Mouse (Mus musculus): ENCODE results near the gene Yju2. TPM values are rescaled to one million over a fixed set of nuclear protein-coding genes. Genes with fewer than 3 reads are reported as not detected.

The Yju2 gene
- total and polyA plus RNA-seq, 3 experiments, result 10.7 to 14.4 (median 12.9) TPM

GRCm38 (mm10) chr17:55969966-55970891 lies 11.3 kb downstream of the Yju2 start, which contains the start of gene Shd:
Gene Shd, plus strand, starts transcription at chr17:55970467.
- Histone ChIP-seq H3K36me3 (replicated peaks in 1 of 2; ENCODE audit: control insufficient read depth in 1 of 2, insufficient read depth in 1 of 2, low read length in 1 of 2) (peaks cover 21 to 50% of the 10 kb centered on the region in 2 experiments), H3K4me2 (ENCODE audit: insufficient read depth, low read depth, poor library complexity, severe bottlenecking) (no peak within 1 kb of the TSS), H3K4me1 (ENCODE audit: control insufficient read depth in 1 of 2, insufficient read depth in 2 of 2) (peaks cover 0 to 16% of the 10 kb centered on the region in 2 experiments; a peak in 3 of 4 replicates), H3K27me3 (replicated peaks) (no peaks in the 10 kb centered on the region), H3K9ac (ENCODE audit: insufficient read depth, low read depth) (no peak within 1 kb of the TSS), H3K79me2 (replicated peaks; ENCODE audit: control insufficient read depth, extremely low read depth, insufficient read depth, poor library complexity, severe bottlenecking) (no peaks in the 10 kb centered on the region), H3K27ac (ENCODE audit: insufficient read depth, low read depth) (no peak within 1 kb of the TSS), H3K4me3 (replicated peaks in 1 of 3; ENCODE audit: low read depth in 2 of 3, low read length in 2 of 3, poor library complexity in 1 of 3) (no peak within 1 kb of the TSS), H3K9me3 (replicated peaks; ENCODE audit: low read length) (no peaks in the 10 kb centered on the region)
- in situ Hi-C loops (cut with MboI; ENCODE audit: low pct_ligation_motif_present, low pct_unique_long_range_greater_than_20kb, low sequenced_read_pairs) (loop anchor here (5.0 kb wide), 1 partner anchor 37 kb away; the partner anchor contains the start of genes Mpnd and Stap2), dilution Hi-C loops (cut with MboI; ENCODE audit: extremely low pct_ligation_motif_present, extremely low pct_unique_long_range_greater_than_20kb, low sequenced_read_pairs) (no loop called here)
- TF ChIP-seq RCOR1 (conservative IDR thresholded peaks at IDR 0.05; ENCODE audit: low read depth, low read length) (no peak), MYC (IDR thresholded peaks at IDR 0.05; ENCODE audit: low read depth, low read length) (no peak), MAX (IDR thresholded peaks at IDR 0.05; ENCODE audit: low read length) (no peak), JUND (conservative IDR thresholded peaks at IDR 0.05; ENCODE audit: low read depth, low read length) (no peak), ETS1 (conservative IDR thresholded peaks at IDR 0.05; ENCODE audit: low read depth, low read length) (no peak), NRF1 (IDR thresholded peaks at IDR 0.05; ENCODE audit: low read depth, low read length) (no peak), RAD21 (IDR thresholded peaks at IDR 0.05; ENCODE audit: low read depth, low read length) (no peak)
- DNase-seq (ENCODE audit: extremely low read depth), result no peak

- Histone ChIP-seq H3K27me3 (replicated peaks) (no peaks in the 10 kb centered on the region), H3K36me3 (replicated peaks in 1 of 2; ENCODE audit: control insufficient read depth in 1 of 2, insufficient read depth in 1 of 2, low read length in 1 of 2) (peaks cover 17 to 39% of the 10 kb centered on the region in 2 experiments), H3K9me3 (replicated peaks; ENCODE audit: low read length) (no peaks in the 10 kb centered on the region), H3K79me2 (replicated peaks; ENCODE audit: control insufficient read depth, extremely low read depth, insufficient read depth, poor library complexity, severe bottlenecking) (no peaks in the 10 kb centered on the region), H3K27ac (ENCODE audit: insufficient read depth, low read depth) (no peak overlapping the region), H3K4me3 (replicated peaks in 1 of 3; ENCODE audit: low read depth in 2 of 3, low read length in 2 of 3, poor library complexity in 1 of 3) (no peak overlapping the region), H3K4me2 (ENCODE audit: insufficient read depth, low read depth, poor library complexity, severe bottlenecking) (no peak overlapping the region), H3K9ac (ENCODE audit: insufficient read depth, low read depth) (no peak overlapping the region), H3K4me1 (ENCODE audit: control insufficient read depth in 1 of 2, insufficient read depth in 2 of 2) (peaks cover 0 to 20% of the 10 kb centered on the region in 2 experiments; a peak in 3 of 4 replicates)
- TF ChIP-seq E2F4 (IDR thresholded peaks at IDR 0.05; ENCODE audit: insufficient replicate concordance, low read depth, low read length), result no peak
- no peak for TF ChIP-seq POLR2A (IDR thresholded peaks at IDR 0.05; ENCODE audit: low read depth, low read length)
- TF ChIP-seq ZKSCAN1 (IDR thresholded peaks at IDR 0.05; ENCODE audit: borderline replicate concordance, low read depth, low read length), result no peak
- TF ChIP-seq RAD21 (IDR thresholded peaks at IDR 0.05; ENCODE audit: low read depth, low read length), result no peak
- no peak for TF ChIP-seq PAX5 (IDR thresholded peaks at IDR 0.05; ENCODE audit: low read length)
- TF ChIP-seq TBP (conservative IDR thresholded peaks at IDR 0.05; ENCODE audit: low read depth, low read length), result no peak
- no peak for TF ChIP-seq NELFE (IDR thresholded peaks at IDR 0.05; ENCODE audit: low read depth, low read length)
- dilution Hi-C loops (cut with MboI; ENCODE audit: extremely low pct_ligation_motif_present, extremely low pct_unique_long_range_greater_than_20kb, low sequenced_read_pairs), result no loop called here
- in situ Hi-C loops (cut with MboI; ENCODE audit: low pct_ligation_motif_present, low pct_unique_long_range_greater_than_20kb, low sequenced_read_pairs), result loop anchor here (5.0 kb wide), 1 partner anchor 36 kb away; the partner anchor contains the start of genes Mpnd and Stap2
- DNase-seq (ENCODE audit: extremely low read depth), result no peak
These were observed 12.6 kb downstream of the Yju2 start for GRCm38 (mm10) chr17:55971453-55971852.
